Mouse (Mus musculus) neural tube, embryonic 14.5 days (tissue): Measurements from ENCODE around the gene Kdm2b. TPM values are rescaled to one million over a fixed set of nuclear protein-coding genes. Genes with fewer than 3 reads are reported as not detected.

Source experiments
- ATAC-seq: fragments of 200-750 bp; cut with Nextera tagmentation; 2 replicates; pipeline ENCODE4 v1.8.0; 2017; ENCODE audit warnings: low read depth, mild to moderate bottlenecking, moderate TSS enrichment, moderate library complexity
- H3K27ac ChIP-seq: fragments of 300-500 bp; sonication (generic); 2 replicates; pipeline ENCODE4 v1.5.1; 2014; ENCODE audit warnings: low read depth, mild to moderate bottlenecking, control low read depth, low read length, moderate library complexity, mixed read lengths
- H3K27me3 ChIP-seq: fragments of 300-500 bp; sonication (generic); 2 replicates; pipeline ENCODE4 v1.6.1; 2014; ENCODE audit warnings: low read length; ENCODE audit not compliant: control insufficient read depth, insufficient read depth
- H3K36me3 ChIP-seq: fragments of 300-500 bp; sonication (generic); 2 replicates; pipeline ENCODE4 v1.6.1; 2014; ENCODE audit warnings: low read length, mixed read lengths; ENCODE audit not compliant: control insufficient read depth, insufficient read depth
- H3K4me1 ChIP-seq: fragments of 300-500 bp; sonication (generic); 2 replicates; pipeline ENCODE4 v1.6.1; 2014; ENCODE audit warnings: low read length; ENCODE audit not compliant: control insufficient read depth, insufficient read depth
- H3K4me2 ChIP-seq: fragments of 300-500 bp; sonication (generic); 2 replicates; pipeline ENCODE4 v1.6.1; 2014; ENCODE audit warnings: mild to moderate bottlenecking, low read depth, low read length, control low read depth
- H3K4me3 ChIP-seq: fragments of 300-500 bp; sonication (generic); 2 replicates; pipeline ENCODE4 v1.5.1; 2014; ENCODE audit warnings: low read depth, low read length, control low read depth, mixed read lengths
- H3K9ac ChIP-seq: fragments of 300-500 bp; sonication (generic); replicated peaks from 2 replicates; pipeline ENCODE4 v1.6.1; 2014; ENCODE audit warnings: low read depth, mild to moderate bottlenecking, control low read depth, low read length, mixed read lengths
- H3K9me3 ChIP-seq: fragments of 300-500 bp; sonication (generic); 2 replicates; pipeline ENCODE4 v1.6.1; 2016; ENCODE audit warnings: low read length; ENCODE audit not compliant: control insufficient read depth
- WGBS: fragments of 180-500 bp; shearing (Covaris S2); extraction: QIAGEN DNeasy Blood & Tissue Kit; methylation state at CpG from one replicate; pipeline ENCODE4 v1.1.7; 2014; 5-methylcytosine and 5-hydroxymethylcytosine counted together
- polyA plus RNA-seq: library from polyadenylated mRNA; unstranded; fragments of >200 nt; fragmentation: Nextera tagmentation; extraction: Ambion mirVana; gene quantifications from 2 replicates; pipeline ENCODE4 v1.2.1, GENCODE M21; 2014

The Kdm2b gene
- polyA plus RNA-seq, 1 experiment from 2014 or later, result 82.7 TPM

GRCm38 (mm10) chr5:122968322-122968721 lies 21.3 kb downstream of the Kdm2b start:
- no peaks in the 10 kb centered on the region for H3K27me3 ChIP-seq
- no peak overlapping the region for H3K4me3 ChIP-seq
- H3K9me3 ChIP-seq, result no peaks in the 10 kb centered on the region
- H3K36me3 ChIP-seq, result no peaks in the 10 kb centered on the region
- no peaks in the 10 kb centered on the region for H3K4me1 ChIP-seq
- no peak for ATAC-seq
- WGBS, result 27% methylated on average over 4 of the region's 4 CpGs
- no peak overlapping the region for H3K9ac ChIP-seq
- H3K27ac ChIP-seq, result no peak overlapping the region
- H3K4me2 ChIP-seq, result no peak overlapping the region

DNA sequence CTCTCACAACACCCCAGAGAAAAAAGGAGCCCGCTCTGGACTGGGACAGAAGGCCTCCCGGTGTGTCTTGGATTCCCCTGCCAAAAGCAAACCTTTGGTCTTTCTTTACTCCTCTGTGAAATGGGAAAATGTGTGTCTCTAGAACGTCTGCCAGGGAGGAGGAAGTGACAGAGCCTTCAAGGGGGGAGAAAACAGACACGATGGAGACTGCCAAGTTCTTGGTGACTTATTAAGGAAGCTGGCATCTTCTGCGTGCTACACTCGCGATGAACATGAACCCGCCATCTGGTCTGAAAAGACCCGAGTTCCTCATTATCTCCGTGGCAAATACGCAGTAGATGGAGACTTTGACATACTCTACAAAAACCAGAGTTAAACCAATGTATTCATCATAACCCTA lies 24.2 kb downstream of the Kdm2b start:
- WGBS, result 86% methylated on average over 11 of the region's 11 CpGs

GRCm38 (mm10) chr5:122964853-122965252 lies 24.8 kb downstream of the Kdm2b start:
- H3K9ac ChIP-seq, result no peak overlapping the region
- H3K36me3 ChIP-seq, result no peaks in the 10 kb centered on the region
- H3K27ac ChIP-seq, result no peak overlapping the region
- WGBS, result 95% methylated on average over 6 of the region's 6 CpGs
- H3K4me1 ChIP-seq, result no peaks in the 10 kb centered on the region
- H3K9me3 ChIP-seq, result no peaks in the 10 kb centered on the region
- H3K4me2 ChIP-seq, result no peak overlapping the region
- H3K27me3 ChIP-seq, result no peaks in the 10 kb centered on the region
- no peak overlapping the region for H3K4me3 ChIP-seq
- no peak for ATAC-seq

More for the DNA sequence above, 24.2 kb downstream of the Kdm2b start:
- Histone ChIP-seq H3K27ac (no peak overlapping the region), H3K4me2 (no peak overlapping the region), H3K4me3 (no peak overlapping the region), H3K36me3 (no peaks in the 10 kb centered on the region), H3K4me1 (no peaks in the 10 kb centered on the region), H3K9ac (no peak overlapping the region), H3K27me3 (no peaks in the 10 kb centered on the region), H3K9me3 (no peaks in the 10 kb centered on the region)
- no peak for ATAC-seq

DNA sequence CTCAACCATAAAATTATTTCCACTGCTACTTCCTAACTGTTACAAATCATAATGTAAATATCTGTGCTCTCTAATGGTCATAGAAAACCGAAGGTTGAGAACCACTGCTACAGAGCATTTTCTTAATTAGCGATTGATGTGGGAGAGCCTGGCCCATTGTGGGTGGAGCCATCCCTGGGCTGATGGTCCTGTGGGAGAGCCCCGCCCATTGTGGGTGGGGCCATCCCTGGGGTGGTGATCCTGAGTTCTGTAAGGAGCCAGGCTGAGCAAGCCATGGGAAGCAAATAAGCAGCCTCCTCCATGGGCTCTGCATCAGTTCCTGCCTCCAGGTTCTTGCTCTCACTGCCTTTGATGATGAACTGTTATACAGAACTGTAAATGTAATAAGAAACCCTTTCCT lies 27.7 kb downstream of the Kdm2b start:
- no peak overlapping the region for H3K4me3 ChIP-seq
- H3K9ac ChIP-seq, result no peak overlapping the region
- H3K4me1 ChIP-seq, result no peaks in the 10 kb centered on the region
- no peak for ATAC-seq
- WGBS, result 63% methylated on average over 3 of the region's 3 CpGs
- no peaks in the 10 kb centered on the region for H3K36me3 ChIP-seq
- no peaks in the 10 kb centered on the region for H3K27me3 ChIP-seq
- H3K9me3 ChIP-seq, result no peaks in the 10 kb centered on the region
- no peak overlapping the region for H3K27ac ChIP-seq
- H3K4me2 ChIP-seq, result no peak overlapping the region

DNA sequence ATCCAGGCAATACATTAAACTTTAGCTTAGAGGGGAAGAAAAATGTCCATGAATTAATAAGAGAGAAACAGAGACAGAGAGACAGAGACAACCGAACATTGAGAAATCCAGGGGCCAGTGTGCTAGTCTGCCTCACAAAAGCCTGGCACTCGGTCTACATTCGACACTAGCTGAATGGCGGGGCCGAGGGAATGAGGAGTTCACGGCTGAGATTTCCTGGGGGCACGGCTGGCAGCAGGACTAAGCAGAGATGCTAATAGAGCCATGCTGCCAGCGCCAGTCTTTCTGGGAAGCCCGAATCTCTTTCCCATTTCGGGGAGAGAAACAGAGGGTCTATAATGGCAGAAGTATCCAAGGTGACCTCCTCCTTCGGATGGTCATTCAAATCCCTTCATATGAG lies 30.2 kb downstream of the Kdm2b start:
- no peaks in the 10 kb centered on the region for H3K4me1 ChIP-seq
- 64% methylated on average over 11 of the region's 11 CpGs for WGBS
- ATAC-seq, result no peak
- no peak overlapping the region for H3K9ac ChIP-seq
- no peak overlapping the region for H3K27ac ChIP-seq
- no peak overlapping the region for H3K4me2 ChIP-seq
- no peaks in the 10 kb centered on the region for H3K9me3 ChIP-seq
- no peak overlapping the region for H3K4me3 ChIP-seq
- no peaks in the 10 kb centered on the region for H3K36me3 ChIP-seq
- no peaks in the 10 kb centered on the region for H3K27me3 ChIP-seq

DNA sequence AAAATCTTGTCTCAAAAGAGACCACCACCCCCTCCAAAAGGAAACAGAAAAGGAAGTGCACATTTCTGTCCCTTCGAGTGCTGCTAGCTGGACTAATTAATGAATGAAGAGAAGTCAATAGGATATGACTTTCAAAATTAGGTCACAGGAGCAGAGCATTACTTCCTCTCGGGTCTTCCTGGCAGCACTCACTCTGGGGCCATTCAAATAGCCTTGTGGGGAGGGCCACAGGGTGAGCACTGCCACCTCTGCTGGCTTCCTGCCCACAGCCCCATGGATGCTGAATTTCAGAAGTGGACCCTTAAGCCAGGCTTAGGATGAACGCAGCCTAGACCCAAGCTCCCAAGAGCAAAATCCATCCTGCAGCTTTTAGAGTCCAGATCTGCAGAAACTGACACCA lies 33.6 kb downstream of the Kdm2b start:
- no peaks in the 10 kb centered on the region; the same call in 1 of the 2 replicates for H3K27me3 ChIP-seq
- H3K4me3 ChIP-seq, result no peak overlapping the region
- H3K27ac ChIP-seq, result no peak overlapping the region
- H3K9ac ChIP-seq, result no peak overlapping the region
- H3K4me1 ChIP-seq, result peaks cover 14% of the 10 kb centered on the region; the same call in 1 of the 2 replicates
- H3K36me3 ChIP-seq, result no peaks in the 10 kb centered on the region
- WGBS, result 65% methylated on average over 3 of the region's 3 CpGs
- H3K4me2 ChIP-seq, result no peak overlapping the region
- ATAC-seq, result no peak
- no peaks in the 10 kb centered on the region for H3K9me3 ChIP-seq

DNA sequence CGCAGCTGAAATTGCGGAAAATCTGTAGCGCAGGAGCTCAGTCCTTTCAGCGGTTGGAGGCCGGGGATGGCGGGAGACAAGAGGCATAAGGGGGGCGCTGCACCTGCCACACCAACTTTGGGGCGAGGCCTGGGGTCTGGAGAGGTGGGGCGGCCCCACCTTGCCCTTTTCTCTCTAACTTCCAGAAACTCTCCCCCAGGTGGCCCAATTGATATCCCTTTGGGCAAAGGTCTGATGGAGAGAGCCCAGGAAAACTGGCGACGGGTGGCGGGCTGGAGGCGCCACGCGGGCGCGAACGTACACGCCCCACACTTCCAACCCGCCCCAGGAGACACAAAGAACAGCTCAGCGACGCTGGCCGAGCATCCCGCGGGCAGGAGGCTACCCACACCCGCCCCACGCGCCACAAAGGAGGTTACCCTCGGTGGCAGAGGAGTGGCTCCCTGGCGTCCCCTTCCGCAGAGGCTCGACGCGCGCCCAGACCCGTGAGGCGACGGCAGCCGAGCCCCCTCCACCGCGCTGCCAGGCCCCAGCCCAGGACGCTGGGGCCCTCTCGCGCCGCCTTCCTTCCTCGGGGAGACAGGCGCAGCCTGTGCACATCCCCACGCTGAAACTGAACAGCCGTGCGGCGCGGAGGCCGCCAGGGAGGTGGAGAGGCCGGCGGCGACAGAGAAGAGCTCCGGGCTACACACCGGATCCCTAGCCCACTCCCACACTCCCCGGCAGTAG lies 37.5 kb downstream of the Kdm2b start:
- Histone ChIP-seq H3K4me2 (peak overlapping the region; percentile 80), H3K27ac (no peak overlapping the region), H3K9me3 (no peaks in the 10 kb centered on the region), H3K4me1 (peaks cover 18% of the 10 kb centered on the region; the same call in 1 of the 2 replicates), H3K9ac (peak overlapping the region; percentile 50), H3K36me3 (no peaks in the 10 kb centered on the region), H3K27me3 (no peaks in the 10 kb centered on the region; the same call in 1 of the 2 replicates), H3K4me3 (peak overlapping the region; percentile 36)
- 3% methylated on average over 57 of the region's 59 CpGs for WGBS
- peak; percentile 44; the same call in 1 of the 2 replicates for ATAC-seq

GRCm38 (mm10) chr5:122951056-122951912 lies 38.3 kb downstream of the Kdm2b start:
- H3K36me3 ChIP-seq, result no peaks in the 10 kb centered on the region
- WGBS, result 8% methylated on average over 30 of the region's 30 CpGs
- no peaks in the 10 kb centered on the region; the same call in 1 of the 2 replicates for H3K27me3 ChIP-seq
- peak overlapping the region; percentile 80 for H3K4me2 ChIP-seq
- peak overlapping the region; percentile 50 for H3K9ac ChIP-seq
- H3K27ac ChIP-seq, result 0 out of 2 replicates have a peak overlapping the region, but pooled peaks have one; percentile 7
- H3K4me1 ChIP-seq, result peaks cover 18% of the 10 kb centered on the region; the same call in 1 of the 2 replicates
- H3K9me3 ChIP-seq, result no peaks in the 10 kb centered on the region
- H3K4me3 ChIP-seq, result peak overlapping the region; percentile 36
- peak; percentile 39; the same call in 1 of the 2 replicates for ATAC-seq
